Mouse (Mus musculus) urinary bladder, postnatal 25 days (tissue): Measurements from ENCODE around the gene Olfr782.
"Not testable (repeated sequence)": the region's sequence is repeated elsewhere in the genome, so short reads cannot be mapped to it uniquely, and the experiment has no call there.

Source experiments
- DNase-seq: peaks from one replicate; pipeline ENCODE4 v3.0.0; 2022; ENCODE audit warnings: low spot score

Olfr782 gene

GRCm38 (mm10) chr10:129348550-129348949 is at the start of gene Olfr782:
TSS of gene Olfr782 (plus strand) at chr10:129348850.
- DNase-seq = no peak

- not testable (repeated sequence) for DNase-seq
Observed at GRCm38 (mm10) chr10:129312973-129313372, 35.7 kb upstream of the Olfr782 start.

DNA sequence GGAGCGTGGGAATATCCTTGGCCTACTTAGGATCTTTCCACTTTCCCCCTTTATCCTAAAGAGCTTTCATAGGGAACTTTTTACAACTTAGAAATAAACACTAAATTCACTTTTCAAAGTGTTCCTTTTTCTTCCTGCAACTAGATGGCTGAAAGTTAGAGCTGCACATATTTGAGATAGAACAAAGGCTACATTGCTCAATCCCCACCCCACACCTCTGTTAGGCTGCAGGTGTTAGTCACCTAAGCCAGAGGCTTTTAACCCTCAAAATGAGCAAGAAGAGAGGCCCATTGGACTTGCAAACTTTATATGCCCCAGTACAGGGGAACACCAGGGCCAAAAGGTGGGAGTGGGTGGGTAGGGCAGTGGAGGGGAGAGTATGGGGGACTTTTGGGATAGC is 35.1 kb upstream of the Olfr782 start:
- not testable (repeated sequence) for DNase-seq

- no peak for DNase-seq
Observed at GRCm38 (mm10) chr10:129317817-129318216, 30.8 kb upstream of the Olfr782 start, which contains the start of gene Olfr780. TSS of gene Olfr780 (plus strand) at chr10:129318117.

DNA sequence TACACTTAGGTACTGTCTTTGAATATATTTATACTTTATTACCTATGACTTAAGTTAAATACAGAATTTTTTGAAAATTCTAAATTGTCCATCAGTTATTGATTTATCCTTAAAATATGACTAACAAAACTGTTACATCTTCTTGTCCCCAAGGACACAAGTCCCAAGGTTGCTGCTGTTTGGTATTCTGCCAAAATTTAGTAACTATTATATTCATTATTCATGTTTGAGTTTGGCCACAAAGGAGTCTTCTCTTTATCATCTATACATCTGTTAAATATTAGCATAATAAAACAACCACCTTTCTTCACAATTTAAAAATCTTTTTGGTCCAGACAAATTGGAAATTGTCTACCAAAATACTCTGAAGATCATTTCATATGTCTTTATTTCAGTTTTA is 20.1 kb upstream of the Olfr782 start, which contains the start of gene Olfr781:
TSS of gene Olfr781 (plus strand) at position 301 of the 400 bp plus-strand sequence.
- DNase-seq = no peak

- DNase-seq = not testable (repeated sequence)
Observed at GRCm38 (mm10) chr10:129352475-129352874, 3.8 kb downstream of the Olfr782 start.

GRCm38 (mm10) chr10:129356496-129356895 is 7.8 kb downstream of the Olfr782 start:
- not testable (repeated sequence) for DNase-seq

- DNase-seq = no peak
Observed at GRCm38 (mm10) chr10:129357307-129357706, 8.7 kb downstream of the Olfr782 start.

DNA sequence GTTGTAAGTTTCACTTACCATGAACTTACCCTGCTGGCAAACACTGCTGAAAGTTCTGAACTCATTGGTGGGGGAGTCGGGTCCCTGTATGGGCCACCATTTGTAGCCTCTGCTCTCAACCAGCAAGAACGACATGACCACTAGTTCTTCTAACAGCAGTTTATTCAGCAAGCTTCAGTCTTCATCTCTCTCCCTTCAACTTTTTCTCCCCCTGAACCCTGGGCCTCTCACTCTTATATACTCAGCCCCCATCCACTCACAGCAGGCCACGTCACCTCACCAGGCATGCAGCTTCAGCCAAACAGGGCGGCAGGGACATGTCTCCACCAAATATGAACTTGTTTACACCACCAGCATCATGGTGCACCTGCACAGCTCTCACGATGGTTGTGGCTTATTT is 25.4 kb downstream of the Olfr782 start:
- DNase-seq = not testable (repeated sequence)

- no peak for DNase-seq
Observed at GRCm38 (mm10) chr10:129383783-129384182, 35.1 kb downstream of the Olfr782 start, which contains the start of gene Olfr784. TSS of gene Olfr784 (plus strand) at chr10:129384083.

GRCm38 (mm10) chr10:129400892-129401291 is 52.2 kb downstream of the Olfr782 start:
- no peak for DNase-seq
